Mouse (Mus musculus) embryonic fibroblast, embryonic 13.5 days (primary cell): ENCODE data around the gene Nme4.

ENCODE experiments used
- CTCF ChIP-seq: IDR thresholded peaks from 2 replicates; pipeline ENCODE4 v1.5.1; 2011; ENCODE audit warnings: mild to moderate bottlenecking, control low read depth, low read length, moderate library complexity, borderline replicate concordance; ENCODE audit not compliant: insufficient read depth
- POLR2A ChIP-seq: IDR thresholded peaks from 2 replicates; pipeline ENCODE4 v1.6.1; 2011; ENCODE audit warnings: low read depth, mild to moderate bottlenecking, control low read depth, low read length, moderate library complexity

GRCm38 (mm10) chr17:26075246-26075645, 20.2 kb downstream of the Nme4 start:
- no peak for TF ChIP-seq POLR2A
- no peak for TF ChIP-seq CTCF
